Mouse (Mus musculus): Measurements from ENCODE around the gene Pcna. TPM values are rescaled to one million over a fixed set of nuclear protein-coding genes. Genes with fewer than 3 reads are reported as not detected.

Gene Pcna
- total and polyA plus RNA-seq, 3 experiments, result 308 to 541 (median 427) TPM

- H3K36me3 ChIP-seq (ENCODE audit: control insufficient read depth in 1 of 2, insufficient read depth in 2 of 2, low read length in 2 of 2), result peaks cover 0 to 14% of the 10 kb centered on the region in 2 experiments; a peak in 2 of 4 replicates
- no peaks in the 10 kb centered on the region for H3K27me3 ChIP-seq (ENCODE audit: control insufficient read depth in 1 of 2, insufficient read depth in 2 of 2, low read length in 2 of 2)
- H3K9me3 ChIP-seq (replicated peaks; ENCODE audit: insufficient read depth, low read length), result no peaks in the 10 kb centered on the region
- no peak overlapping the region for H3K9ac ChIP-seq (ENCODE audit: control insufficient read depth, low read depth, low read length, poor library complexity, severe bottlenecking)
- peaks cover 0 to 4% of the 10 kb centered on the region in 2 experiments; a peak in 1 of 4 replicates for H3K4me1 ChIP-seq (ENCODE audit: control insufficient read depth in 1 of 2, insufficient read depth in 2 of 2, low read length in 2 of 2)
- H3K27ac ChIP-seq (ENCODE audit: control insufficient read depth, low read depth, low read length), result no peak overlapping the region
- H3K4me3 ChIP-seq (ENCODE audit: control insufficient read depth in 1 of 2, insufficient read depth in 1 of 2, low read depth in 2 of 2, low read length in 2 of 2), result no peak overlapping the region
- no peak for DNase-seq (ENCODE audit: low read depth, low spot score)
- H3K79me2 ChIP-seq (ENCODE audit: control insufficient read depth, insufficient read depth, low read length, poor library complexity), result peaks cover 5% of the 10 kb centered on the region
- TF ChIP-seq USF2 (IDR thresholded peaks at IDR 0.05; ENCODE audit: borderline replicate concordance in 1 of 2, insufficient read depth in 1 of 2, low read depth in 1 of 2, low read length in 2 of 2), result no peak
- TF ChIP-seq GABPA (IDR thresholded peaks at IDR 0.05; ENCODE audit: low read depth, low read length), result no peak
- TF ChIP-seq MYC (IDR thresholded peaks at IDR 0.05; ENCODE audit: low read depth, low read length), result no peak
- no peak for TF ChIP-seq KAT2A (conservative IDR thresholded peaks at IDR 0.05; ENCODE audit: low read depth, low read length)
- no peak for TF ChIP-seq TAL1 (IDR thresholded peaks at IDR 0.05; ENCODE audit: low read length)
- TF ChIP-seq POLR2AphosphoS5 (IDR thresholded peaks at IDR 0.05; ENCODE audit: borderline replicate concordance, low read depth, low read length), result no peak
- TF ChIP-seq UBTF (IDR thresholded peaks at IDR 0.05; ENCODE audit: borderline replicate concordance, insufficient read depth, low read depth, low read length), result no peak
- no peak for TF ChIP-seq E2F4 (IDR thresholded peaks at IDR 0.05; ENCODE audit: borderline replicate concordance, low read depth, low read length)
- TF ChIP-seq SMC3 (IDR thresholded peaks at IDR 0.05; ENCODE audit: low read depth, low read length), result no peak
- TF ChIP-seq ZNF384 (IDR thresholded peaks at IDR 0.05; ENCODE audit: low read depth, low read length), result no peak
Observed at GRCm38 (mm10) chr2:132257350-132258068, 4.4 kb upstream of the Pcna start.

GRCm38 (mm10) chr2:132253603-132254002 is 489 bp upstream of the Pcna start:
- H3K9ac ChIP-seq (ENCODE audit: control insufficient read depth, low read depth, low read length, poor library complexity, severe bottlenecking), result peak overlapping the region; percentile 82
- H3K36me3 ChIP-seq (ENCODE audit: control insufficient read depth in 1 of 2, insufficient read depth in 2 of 2, low read length in 2 of 2), result peaks cover 10 to 32% of the 10 kb centered on the region in 2 experiments
- H3K79me2 ChIP-seq (ENCODE audit: control insufficient read depth, insufficient read depth, low read length, poor library complexity), result peaks cover 22% of the 10 kb centered on the region
- H3K9me3 ChIP-seq (replicated peaks; ENCODE audit: insufficient read depth, low read length), result no peaks in the 10 kb centered on the region
- peak; percentile 63 for DNase-seq (ENCODE audit: low read depth, low spot score)
- H3K27me3 ChIP-seq (ENCODE audit: control insufficient read depth in 1 of 2, insufficient read depth in 2 of 2, low read length in 2 of 2), result no peaks in the 10 kb centered on the region
- no peaks in the 10 kb centered on the region; a peak in 1 of 4 replicates for H3K4me1 ChIP-seq (ENCODE audit: control insufficient read depth in 1 of 2, insufficient read depth in 2 of 2, low read length in 2 of 2)
- peak overlapping the region; percentile 89 for H3K27ac ChIP-seq (ENCODE audit: control insufficient read depth, low read depth, low read length)
- TF ChIP-seq MAZ (IDR thresholded peaks at IDR 0.05; ENCODE audit: low read depth, low read length), result peak; percentile 43; the same call in 1 of the 2 replicates
- TF ChIP-seq ETS1 (IDR thresholded peaks at IDR 0.05; ENCODE audit: low read depth, low read length), result no peak
- TF ChIP-seq MAX (IDR thresholded peaks at IDR 0.05; ENCODE audit: low read length), result no peak
- peak overlapping the region; percentile 64 to 73 for H3K4me3 ChIP-seq (ENCODE audit: control insufficient read depth in 1 of 2, insufficient read depth in 1 of 2, low read depth in 2 of 2, low read length in 2 of 2)
